Mouse (Mus musculus) lung, postnatal 0 days (tissue): Measurements from ENCODE around the gene Aipl1.

ENCODE experiments used
- CTCF ChIP-seq: IDR thresholded peaks from 2 replicates; pipeline ENCODE4 v1.5.1; 2016; ENCODE audit warnings: antibody characterized with exemption, mild to moderate bottlenecking
- EP300 ChIP-seq: IDR thresholded peaks from 2 replicates; pipeline ENCODE4 v1.6.1; 2016; ENCODE audit warnings: antibody characterized with exemption, mild to moderate bottlenecking, control low read depth

DNA sequence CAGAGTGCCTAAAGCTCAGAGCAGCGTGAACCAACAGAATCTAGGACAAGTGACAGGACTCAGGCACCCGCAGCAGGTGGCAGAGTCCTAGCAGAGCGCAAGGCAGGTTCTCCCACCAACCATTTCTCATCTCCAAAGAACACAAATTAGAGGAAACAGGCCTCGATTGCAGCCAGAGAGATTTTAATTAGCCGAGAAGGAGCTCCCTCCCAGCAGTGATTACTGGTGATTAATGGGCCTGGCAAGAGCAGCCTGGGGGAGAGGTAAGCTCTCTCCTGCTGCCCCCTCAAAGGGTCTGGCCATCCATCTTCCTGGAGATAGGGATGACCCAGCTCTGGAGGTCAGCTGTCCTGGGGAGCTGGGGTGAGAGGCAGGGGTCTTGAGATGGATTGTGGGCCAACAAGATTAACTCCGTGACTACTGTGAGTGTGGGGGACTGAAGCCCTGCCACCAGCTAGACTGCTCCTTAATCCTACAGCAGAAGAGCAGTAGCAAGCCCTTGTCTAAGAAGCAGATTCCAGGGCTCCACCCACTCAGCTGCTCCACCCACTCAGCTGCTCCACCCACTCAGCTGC, 35.1 kb upstream of the Aipl1 start:
- TF ChIP-seq CTCF (no peak), EP300 (no peak)
